Mouse (Mus musculus) brain, embryonic 14.5 days (tissue): ENCODE results near the gene Fpr3. TPM values are rescaled to one million over a fixed set of nuclear protein-coding genes. Genes with fewer than 3 reads are reported as not detected.
"Not testable (repeated sequence)": the region's sequence is repeated elsewhere in the genome, so short reads cannot be mapped to it uniquely, and the experiment has no call there.

Experiments
- DNase-seq: peaks from one replicate; pipeline ENCODE4 v3.0.0-alpha.2; 2011; ENCODE audit warnings: low read depth
- CTCF ChIP-seq: fragments of 200-500 bp; IDR thresholded peaks from 2 replicates; pipeline ENCODE4 v1.5.1; 2012; ENCODE audit warnings: inconsistent platforms, mild to moderate bottlenecking, moderate library complexity, borderline replicate concordance; ENCODE audit not compliant: insufficient read depth, insufficient read length; ENCODE audit errors: extremely low read depth
- POLR2A ChIP-seq: fragments of 200-500 bp; IDR thresholded peaks from 2 replicates; pipeline ENCODE4 v1.6.1; 2012; ENCODE audit warnings: mild to moderate bottlenecking, inconsistent platforms, borderline replicate concordance; ENCODE audit not compliant: poor library complexity, insufficient read depth, insufficient read length, severe bottlenecking; ENCODE audit errors: extremely low read depth
- polyA plus RNA-seq: library from polyadenylated mRNA; depleted of rRNA; stranded (reverse); fragments of >200 nt; gene quantifications from 2 replicates; pipeline ENCODE4 v1.2.3, GENCODE M21; 2012; rRNA removed

The Fpr3 gene
- polyA plus RNA-seq, 1 experiment = not detected

DNA sequence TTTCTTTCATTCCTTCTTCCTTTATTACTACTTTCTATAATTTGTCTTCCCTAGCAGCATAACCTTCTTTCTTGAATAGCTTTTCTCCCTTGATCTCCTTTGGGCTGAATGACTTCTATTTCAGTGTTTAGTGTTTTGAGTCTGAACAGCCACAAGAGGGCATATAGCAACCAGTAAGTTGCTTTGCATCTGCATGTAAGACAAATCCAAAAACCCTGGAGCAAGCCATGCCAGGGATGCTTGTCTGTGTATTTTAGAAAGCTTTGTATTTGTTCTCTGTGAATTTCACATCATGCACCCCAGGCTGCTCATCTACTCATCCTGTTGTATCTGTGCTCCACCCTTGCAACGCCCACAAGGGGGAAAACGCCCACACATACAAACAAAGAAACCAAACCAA, 11.6 kb downstream of the Fpr3 start:
- TF ChIP-seq CTCF = peak; percentile 39; the same call in 1 of the 2 replicates
- TF ChIP-seq POLR2A = no peak
- DNase-seq = peak; percentile 73

GRCm38 (mm10) chr17:17900768-17901167, 13.1 kb downstream of the Fpr3 start:
- no peak for DNase-seq
- TF ChIP-seq CTCF = no peak
- TF ChIP-seq POLR2A = no peak

- TF ChIP-seq POLR2A (peak; percentile 31; the same call in 1 of the 2 replicates), CTCF (no peak)
- peak; percentile 95 for DNase-seq
These were observed 22.2 kb downstream of the Fpr3 start for GRCm38 (mm10) chr17:17909636-17910421.

DNA sequence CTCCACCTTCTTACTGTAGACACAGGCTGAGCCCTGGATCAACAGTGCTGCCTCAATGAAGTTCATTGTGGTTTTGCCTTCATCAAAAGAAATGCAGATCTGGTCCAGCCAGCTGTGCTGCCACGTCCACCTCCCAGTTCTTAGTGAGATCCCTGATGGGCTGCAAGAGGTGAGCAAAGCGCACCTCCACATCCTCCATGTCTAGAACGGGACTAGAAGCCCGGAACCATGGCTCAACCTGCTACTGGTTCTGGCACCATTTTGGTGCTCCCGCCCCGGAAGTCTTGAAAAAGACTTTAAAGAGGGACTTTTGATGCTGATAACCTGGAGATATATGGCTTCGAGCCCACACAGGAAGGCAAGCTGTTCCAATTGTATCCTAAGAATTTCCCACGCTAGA, 25.0 kb downstream of the Fpr3 start:
- not testable (repeated sequence) for DNase-seq

DNA sequence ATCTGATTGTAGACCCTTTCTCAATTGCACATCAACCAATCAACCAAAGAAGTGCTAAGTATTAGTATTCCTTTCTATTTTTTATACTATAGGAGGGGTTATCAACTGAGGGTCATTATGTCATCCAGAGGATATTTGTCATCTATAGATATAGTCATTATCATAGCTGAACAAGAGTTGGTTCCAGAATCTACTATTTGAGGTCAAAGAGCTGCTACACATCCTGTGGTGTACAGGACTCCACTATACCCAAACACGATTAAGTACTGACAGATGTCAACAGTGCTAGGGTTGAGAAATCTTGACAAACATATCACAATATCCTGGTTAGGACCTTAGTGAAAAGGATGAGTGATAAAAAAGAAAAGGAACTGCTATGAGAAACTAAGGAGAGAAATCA, 29.7 kb downstream of the Fpr3 start:
- DNase-seq = no peak
- TF ChIP-seq CTCF = no peak
- TF ChIP-seq POLR2A = no peak

- TF ChIP-seq CTCF (no peak), POLR2A (no peak)
- no peak for DNase-seq
These were observed 30.1 kb downstream of the Fpr3 start for GRCm38 (mm10) chr17:17917782-17918181.

- peak; percentile 0 for DNase-seq
These were observed 85.8 kb downstream of the Fpr3 start for GRCm38 (mm10) chr17:17973443-17973842.

GRCm38 (mm10) chr17:17981232-17981631, 93.6 kb downstream of the Fpr3 start:
- DNase-seq = not testable (repeated sequence)

More at GRCm38 (mm10) chr17:17973443-17973842, 85.8 kb downstream of the Fpr3 start:
- TF ChIP-seq CTCF = no peak
- TF ChIP-seq POLR2A = no peak

- DNase-seq = no peak
- TF ChIP-seq CTCF = no peak
- TF ChIP-seq POLR2A = no peak
These were observed 117.1 kb downstream of the Fpr3 start for GRCm38 (mm10) chr17:18004752-18005151.

Other genes starting within 250 kb of the Fpr3 start
- not detected in 2 replicates for gene Vmn2r90, start 184.1 kb upstream of the Fpr3 start, polyA plus RNA-seq
- gene Spaca6, start 60.7 kb upstream of the Fpr3 start, polyA plus RNA-seq = 58.8 and 80.4 TPM in 2 replicates
- gene Has1, start 32.6 kb upstream of the Fpr3 start, polyA plus RNA-seq = 0.11 and 0.25 TPM in 2 replicates
- gene Fpr1, start 3.9 kb upstream of the Fpr3 start, polyA plus RNA-seq = 0.05 TPM in 1 of 2 replicates, not detected in the other
- gene Fpr2, start within 50 bp of the Fpr3 start, polyA plus RNA-seq = 0.23 and 0.46 TPM in 2 replicates
- not detected in 2 replicates for gene Fpr-rs4, start 133.9 kb downstream of the Fpr3 start, polyA plus RNA-seq
- not detected in 2 replicates for gene Vmn2r124, start 161.6 kb downstream of the Fpr3 start, polyA plus RNA-seq
- not detected in 2 replicates for gene Vmn2r91, start 197.2 kb downstream of the Fpr3 start, polyA plus RNA-seq